Mouse (Mus musculus): ENCODE data around the gene Chdh.

- TF ChIP-seq POLR2A (IDR thresholded peaks at IDR 0.05; ENCODE audit: borderline replicate concordance, extremely low read depth, insufficient read depth, insufficient read length, poor library complexity, severe bottlenecking) (no peak), CTCF (IDR thresholded peaks at IDR 0.05; ENCODE audit: borderline replicate concordance, extremely low read depth, insufficient read depth, insufficient read length) (no peak)
These were observed 20.5 kb upstream of the Chdh start for GRCm38 (mm10) chr14:29988337-29988736.

All from brain, embryonic 14.5 days (tissue).